Mouse (Mus musculus) MEL (cell line): ENCODE data around the gene Cdk7.

Experiments used
- CTCF ChIP-seq, 3 experiments: IDR thresholded peaks in 2 of 3; conservative IDR thresholded peaks in 1 of 3; 2 replicates each; pipeline ENCODE4 v1.5.1; 2011 to 2012; ENCODE audit warnings: low read length in 3 of 3, low read depth in 2 of 3, mild to moderate bottlenecking in 2 of 3, improper control_type of control experiment in 1 of 3, inconsistent platforms in 1 of 3, mixed read lengths in 1 of 3, moderate library complexity in 1 of 3; ENCODE audit not compliant: control insufficient read depth in 1 of 3, insufficient read depth in 1 of 3, poor library complexity in 1 of 3, severe bottlenecking in 1 of 3
- HCFC1 ChIP-seq: IDR thresholded peaks from 2 replicates; pipeline ENCODE4 v1.6.1; 2012; ENCODE audit warnings: low read depth, mild to moderate bottlenecking, inconsistent platforms, low read length, improper control_type of control experiment, moderate library complexity

DNA sequence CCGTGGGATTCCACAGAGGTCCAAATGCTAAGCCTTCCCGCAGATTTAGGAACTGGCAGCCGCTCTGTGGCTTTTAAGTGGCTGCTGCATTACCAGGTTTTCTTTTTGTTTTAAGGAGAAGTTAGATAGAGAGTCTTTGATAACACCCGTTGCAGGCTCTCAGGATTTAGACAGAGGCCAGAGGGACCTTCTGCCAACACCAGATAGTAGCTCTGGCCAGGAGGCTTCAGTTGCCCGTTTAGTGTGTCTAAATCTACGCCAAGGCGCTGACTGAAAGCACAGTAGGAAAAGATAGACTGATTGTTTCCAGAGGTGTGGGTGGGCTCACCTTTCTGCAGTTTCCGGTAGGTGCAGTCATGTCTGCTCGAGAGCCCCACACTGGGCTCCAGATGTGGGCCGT, 5.5 kb downstream of the Cdk7 start:
- no peak for TF ChIP-seq HCFC1
- no peak for TF ChIP-seq CTCF (IDR thresholded peaks at IDR 0.05 in 2 of 3, conservative IDR thresholded peaks at IDR 0.05 in 1 of 3; ENCODE audit: control insufficient read depth in 1 of 3, insufficient read depth in 1 of 3, low read depth in 2 of 3, low read length in 3 of 3, poor library complexity in 1 of 3, severe bottlenecking in 1 of 3)
